Mouse (Mus musculus): ENCODE data around the gene Bivm.

DNA sequence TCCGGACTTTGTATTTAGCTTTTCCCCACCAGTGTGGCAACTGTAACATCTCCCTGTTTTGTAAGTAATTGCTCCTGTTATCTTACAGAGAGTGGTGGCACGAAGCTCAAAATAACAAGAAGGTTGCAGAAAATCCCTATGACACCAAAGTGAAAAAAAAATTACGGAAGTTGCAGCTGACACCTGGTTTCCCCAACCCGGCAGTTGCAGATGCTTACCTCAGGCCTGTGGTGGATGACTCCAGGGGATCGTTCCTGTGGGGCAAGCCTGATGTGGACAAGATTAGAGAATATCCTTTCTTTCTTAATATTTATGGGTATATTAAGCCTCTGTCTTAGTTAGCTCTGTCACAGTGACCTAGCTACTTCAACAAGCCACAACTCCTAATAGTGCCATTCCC is 59.3 kb downstream of the Bivm start:
- TF ChIP-seq CTCF (IDR thresholded peaks at IDR 0.05; ENCODE audit: low read depth, low read length) (no peak), POLR2A (IDR thresholded peaks at IDR 0.05; ENCODE audit: extremely low read depth, insufficient read depth, low read length) (no peak)

All from liver, adult 2 months (tissue).